Mouse (Mus musculus): Measurements from ENCODE around the gene Rasd2.

The Rasd2 gene

DNA sequence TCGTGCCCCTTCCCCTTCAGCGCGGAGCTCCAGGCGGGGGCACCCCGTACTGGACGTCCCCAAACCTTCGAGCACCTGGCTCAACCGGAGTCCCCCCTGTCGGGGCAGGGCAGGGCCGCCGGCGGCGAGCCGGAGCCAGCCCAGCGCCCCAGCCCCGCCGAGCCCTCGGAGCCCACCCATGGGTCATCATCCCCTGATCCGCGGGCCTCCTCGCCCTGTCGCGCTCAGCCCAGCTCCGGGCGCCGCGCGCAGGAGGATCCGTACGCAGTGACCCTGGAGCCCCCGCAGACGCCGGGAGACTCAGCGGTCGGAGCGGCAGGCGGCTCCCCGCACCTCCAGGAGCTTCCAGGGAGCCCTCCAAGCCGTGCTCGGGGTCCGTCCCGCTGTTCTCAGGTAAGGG lies at the start of gene Rasd2:
Gene Rasd2, plus strand, starts transcription at position 259 of the 400 bp plus-strand sequence.
- peak; percentile 92 for DNase-seq

GRCm38 (mm10) chr8:75169363-75169762 lies 44.4 kb upstream of the Rasd2 start:
- no peak for DNase-seq

GRCm38 (mm10) chr8:75172009-75172685 lies 41.6 kb upstream of the Rasd2 start:
- DNase-seq: no peak

- DNase-seq: no peak
These were observed 20.7 kb upstream of the Rasd2 start for GRCm38 (mm10) chr8:75193022-75193421.

DNA sequence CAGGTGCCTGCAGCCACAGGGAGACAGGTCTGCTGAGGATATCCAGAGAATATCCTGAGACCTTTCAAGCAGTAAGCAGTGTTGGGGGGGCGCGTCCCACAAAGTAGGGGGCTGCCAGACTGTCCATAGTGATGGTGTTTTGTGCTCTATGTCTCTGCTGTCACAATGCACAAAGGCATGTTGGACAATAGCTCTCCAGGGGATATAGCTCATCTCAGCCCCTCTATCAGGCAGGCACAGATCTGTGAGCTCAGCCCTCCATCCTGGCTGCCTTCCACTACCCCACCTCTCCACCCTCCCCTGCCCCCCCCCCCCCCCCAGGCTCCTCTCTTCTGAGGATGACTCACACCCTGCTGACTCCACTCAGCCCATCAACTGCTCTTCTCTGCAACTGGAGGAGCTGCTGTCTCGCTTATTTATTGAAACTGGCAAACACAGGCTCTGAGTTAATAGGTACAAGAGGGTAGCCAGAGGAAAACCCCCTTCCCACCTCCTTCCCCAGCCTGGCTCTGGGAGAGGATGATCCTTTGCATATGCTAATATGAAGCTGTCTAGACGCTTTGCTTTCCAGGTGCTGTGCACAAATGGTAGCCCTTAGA lies 19.2 kb upstream of the Rasd2 start:
- no peak for DNase-seq

DNA sequence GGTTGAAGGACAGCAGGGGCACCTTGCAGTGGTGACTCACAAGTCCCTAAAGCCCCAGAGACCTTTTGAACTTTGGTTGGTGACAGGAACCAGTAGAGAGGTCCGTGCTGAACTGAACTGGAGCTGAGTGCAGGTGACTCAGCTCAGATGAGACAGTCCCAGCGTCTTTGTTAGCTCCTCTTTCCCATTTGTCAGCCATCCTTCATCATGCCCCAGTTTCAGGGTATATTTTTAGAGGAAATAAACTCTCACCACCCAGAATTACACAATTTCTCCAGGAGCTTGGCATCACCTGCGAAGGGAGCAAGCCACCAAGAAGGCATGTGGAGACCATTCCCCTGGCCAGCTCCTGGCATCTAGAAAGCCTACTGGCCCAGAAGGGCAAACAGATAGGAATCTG lies 16.6 kb upstream of the Rasd2 start:
- no peak for DNase-seq

DNA sequence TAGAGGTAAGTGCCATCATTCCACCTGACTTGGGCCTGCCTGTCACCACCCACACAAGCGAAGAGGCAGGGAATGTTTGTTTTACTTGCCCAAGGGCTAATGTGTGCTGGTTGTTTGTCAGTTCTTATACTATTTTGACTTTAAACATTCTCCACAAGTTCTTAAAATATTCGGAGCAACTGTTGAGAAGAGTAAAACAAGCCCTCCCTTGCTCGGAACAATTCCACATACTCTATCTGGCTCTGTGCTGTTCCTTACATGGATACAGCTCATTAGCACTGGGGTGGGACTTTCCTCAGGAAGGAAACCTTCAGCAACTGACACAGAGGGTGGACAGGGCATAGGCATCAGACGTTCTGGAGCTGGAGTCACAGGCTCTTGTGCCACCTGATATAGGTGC lies 15.9 kb upstream of the Rasd2 start:
- DNase-seq: peak; percentile 92

DNA sequence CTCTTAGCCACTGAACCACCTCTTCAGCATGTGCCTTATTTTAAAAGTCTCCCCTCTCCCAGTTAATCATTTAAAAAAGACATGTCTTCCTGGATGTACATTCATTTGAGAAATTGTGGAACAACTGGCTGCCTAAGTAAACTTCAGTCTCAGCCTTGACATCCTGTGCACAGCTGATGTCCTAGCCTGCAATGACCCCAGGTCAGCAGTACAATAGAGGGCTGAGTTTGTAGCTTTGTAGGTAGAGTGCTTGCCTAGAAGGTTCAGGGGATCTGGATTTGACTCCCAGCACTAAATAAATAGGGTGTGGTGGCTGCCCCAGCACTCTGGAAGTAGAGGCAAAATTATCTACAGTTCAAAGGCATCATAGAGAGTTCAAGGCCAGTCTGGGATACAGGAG lies 15.4 kb upstream of the Rasd2 start:
- DNase-seq: peak; percentile 95

- no peak for DNase-seq
These were observed 14.6 kb upstream of the Rasd2 start for GRCm38 (mm10) chr8:75198988-75199765.

GRCm38 (mm10) chr8:75199914-75200313 lies 13.8 kb upstream of the Rasd2 start:
- DNase-seq: peak; percentile 92

GRCm38 (mm10) chr8:75202041-75202656 lies 11.6 kb upstream of the Rasd2 start:
- no peak for DNase-seq

DNA sequence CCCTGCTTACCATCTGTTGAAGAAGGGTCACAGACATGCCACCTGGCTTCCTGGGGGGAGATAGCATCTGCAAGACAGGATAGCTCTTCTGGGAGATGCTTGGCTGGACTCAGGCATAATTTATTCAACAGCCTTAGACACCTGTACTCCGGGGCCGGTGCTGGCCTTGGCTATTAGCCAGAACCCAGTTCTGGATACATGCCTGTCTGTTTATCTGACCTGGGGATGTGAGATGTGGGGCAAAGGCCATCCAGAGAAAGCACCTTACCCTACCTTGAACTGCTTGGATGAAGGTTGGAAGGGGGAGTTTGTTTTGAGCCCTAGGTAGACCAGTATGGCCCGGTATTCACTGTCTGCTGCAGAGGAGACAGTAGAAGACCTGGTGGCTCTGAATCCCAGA lies 10.8 kb upstream of the Rasd2 start:
- DNase-seq: no peak

DNA sequence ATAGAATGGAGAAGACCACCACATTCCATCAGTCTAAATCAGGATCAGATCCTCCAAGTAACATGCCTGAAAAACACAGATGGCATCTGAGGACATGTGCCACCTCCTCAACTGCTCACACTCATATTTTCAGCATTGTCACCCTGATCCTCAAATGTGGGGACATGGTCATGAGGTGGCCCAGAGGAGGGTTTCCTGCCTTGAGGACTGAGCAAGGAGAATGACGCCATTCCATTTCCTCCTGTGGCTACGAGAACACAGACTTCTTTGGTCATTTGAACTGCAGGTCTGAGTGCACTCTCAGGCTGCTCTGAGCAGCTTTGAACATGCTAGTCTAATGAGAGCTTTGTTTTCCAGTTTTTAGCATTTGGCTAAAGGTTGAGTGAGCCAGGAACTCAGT lies 10.3 kb upstream of the Rasd2 start:
- no peak for DNase-seq

GRCm38 (mm10) chr8:75204190-75204868 lies 9.4 kb upstream of the Rasd2 start:
- no peak for DNase-seq

DNA sequence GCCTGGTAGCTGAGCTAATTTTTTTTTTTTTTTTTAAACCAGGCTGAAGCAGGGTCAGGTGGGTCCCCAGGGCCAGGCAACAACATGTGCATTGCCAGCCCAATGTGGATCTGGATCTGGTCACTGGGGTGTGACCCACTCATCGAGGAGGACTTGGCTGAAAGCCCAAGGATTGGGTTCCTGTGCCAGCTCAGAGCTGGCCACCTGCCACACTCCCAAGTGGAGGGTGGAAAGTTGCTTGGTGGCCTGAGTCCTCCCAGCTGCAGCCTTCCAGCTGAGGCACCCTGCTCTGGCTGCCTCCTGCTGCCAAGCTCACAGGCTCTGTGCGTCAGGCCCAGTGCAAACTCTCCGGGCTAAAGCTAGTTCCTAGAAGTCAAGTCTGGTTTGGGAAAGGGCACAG lies 2.3 kb upstream of the Rasd2 start:
- DNase-seq: peak; percentile 95

DNA sequence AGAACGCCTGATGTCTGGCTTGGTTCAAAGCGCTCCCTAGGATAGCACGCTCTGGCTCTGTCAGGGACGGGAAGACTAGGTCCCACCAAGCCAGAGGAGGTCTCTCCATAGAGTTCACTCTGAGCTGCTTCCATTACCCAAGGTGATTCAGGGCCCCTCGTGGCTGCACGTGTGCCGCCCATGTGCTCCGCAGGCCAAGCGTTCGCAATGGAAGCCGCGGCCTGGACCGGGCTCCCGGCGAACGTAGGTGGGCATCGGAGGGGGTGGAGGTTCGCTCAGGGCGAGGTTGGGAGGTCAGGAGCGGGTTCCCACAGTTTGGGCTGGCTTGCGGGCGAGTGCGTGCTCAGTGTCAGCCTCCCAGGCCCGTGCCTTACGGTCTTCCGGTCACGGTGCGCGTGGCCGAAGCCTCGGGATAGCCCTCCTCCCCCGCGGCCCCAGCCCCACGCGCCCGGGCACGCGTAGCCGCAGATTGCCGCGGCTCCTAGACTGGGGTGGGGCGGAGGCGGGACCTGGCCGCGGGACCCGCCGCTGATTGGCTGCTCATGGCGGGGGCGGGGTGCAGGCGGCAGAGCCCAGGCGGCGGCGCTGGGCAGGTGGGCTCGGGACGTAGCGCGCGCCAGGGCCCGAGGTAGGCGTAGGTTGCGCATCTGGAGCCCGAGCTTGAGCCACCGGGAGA lies 975 bp upstream of the Rasd2 start:
- peak; percentile 99 for DNase-seq

GRCm38 (mm10) chr8:75213307-75213651 lies 465 bp upstream of the Rasd2 start:
- no peak for DNase-seq

- peak; percentile 94 for DNase-seq
These were observed 1.3 kb downstream of the Rasd2 start for GRCm38 (mm10) chr8:75215046-75215445.

- peak; percentile 80 for DNase-seq
These were observed 2.2 kb downstream of the Rasd2 start for GRCm38 (mm10) chr8:75215931-75216330.

DNA sequence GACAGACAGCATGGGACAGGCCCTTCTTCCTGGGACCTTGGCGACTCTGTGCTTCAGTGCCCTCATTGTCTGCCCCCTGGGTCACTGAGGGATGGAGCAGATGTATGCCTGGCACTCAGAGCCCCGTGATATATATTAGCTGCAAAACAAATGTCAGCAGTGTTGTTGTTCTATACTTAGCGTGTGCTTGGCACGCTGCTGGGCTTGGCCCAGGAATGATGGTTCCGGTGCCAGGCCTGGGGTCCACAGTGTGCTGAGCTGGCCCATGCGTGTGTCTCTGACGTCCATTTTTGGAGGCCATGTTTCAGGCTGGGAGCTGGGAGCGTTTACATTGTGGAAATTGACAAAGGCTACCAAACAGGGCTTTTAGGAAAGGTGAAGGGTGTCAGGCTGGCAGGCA lies 3.1 kb downstream of the Rasd2 start:
- peak; percentile 87 for DNase-seq

GRCm38 (mm10) chr8:75217969-75218368 lies 4.2 kb downstream of the Rasd2 start:
- DNase-seq: peak; percentile 94

Data from heart, adult 11 months (tissue).